Mouse (Mus musculus): ENCODE measurements around the gene Col8a2. TPM values are rescaled to one million over a fixed set of nuclear protein-coding genes. Genes with fewer than 3 reads are reported as not detected.
A peak's percentile ranks its signal among the peaks of the same experiment; 100 is the strongest.

Gene Col8a2
- polyA plus RNA-seq, 1 experiment from 2014 or later = 4.8 TPM

GRCm38 (mm10) chr4:126291196-126291595, 4.6 kb downstream of the Col8a2 start:
- no peak for ATAC-seq (ENCODE audit: insufficient number of reproducible peaks, insufficient read depth, low FRiP score, low read depth)
- 15% methylated on average over 13 of the region's 13 CpGs for WGBS
- no peak overlapping the region for H3K27ac ChIP-seq (replicated peaks in 1 of 2; ENCODE audit: control insufficient read depth in 1 of 2, insufficient read depth in 1 of 2, low read depth in 2 of 2, low read length in 2 of 2)
- H3K4me2 ChIP-seq (ENCODE audit: low read length) = no peak overlapping the region
- H3K9me3 ChIP-seq (ENCODE audit: control insufficient read depth, low read length) = no peaks in the 10 kb centered on the region
- H3K9ac ChIP-seq (ENCODE audit: low read length) = no peak overlapping the region
- peaks cover 56% of the 10 kb centered on the region for H3K27me3 ChIP-seq (ENCODE audit: control insufficient read depth, insufficient read depth, low read length)
- H3K4me3 ChIP-seq (ENCODE audit: control insufficient read depth in 1 of 2, insufficient read depth in 1 of 2, low read depth in 1 of 2, low read length in 2 of 2) = no peak overlapping the region
- H3K36me3 ChIP-seq (ENCODE audit: control insufficient read depth, insufficient read depth, low read length) = no peaks in the 10 kb centered on the region
- H3K4me1 ChIP-seq (ENCODE audit: control insufficient read depth in 2 of 2, insufficient read depth in 2 of 2, low read length in 2 of 2) = peaks cover 6 to 8% of the 10 kb centered on the region in 2 experiments

GRCm38 (mm10) chr4:126295152-126295551, 8.6 kb downstream of the Col8a2 start:
- peaks cover 11 to 13% of the 10 kb centered on the region in 2 experiments for H3K4me1 ChIP-seq (ENCODE audit: control insufficient read depth in 2 of 2, insufficient read depth in 2 of 2, low read length in 2 of 2)
- H3K4me3 ChIP-seq (ENCODE audit: control insufficient read depth in 1 of 2, insufficient read depth in 1 of 2, low read depth in 1 of 2, low read length in 2 of 2) = no peak overlapping the region
- 69% methylated on average over 6 of the region's 6 CpGs for WGBS
- H3K36me3 ChIP-seq (ENCODE audit: control insufficient read depth, insufficient read depth, low read length) = no peaks in the 10 kb centered on the region
- H3K27ac ChIP-seq (replicated peaks in 1 of 2; ENCODE audit: control insufficient read depth in 1 of 2, insufficient read depth in 1 of 2, low read depth in 2 of 2, low read length in 2 of 2) = no peak overlapping the region
- H3K9me3 ChIP-seq (ENCODE audit: control insufficient read depth, low read length) = no peaks in the 10 kb centered on the region
- no peak overlapping the region for H3K9ac ChIP-seq (ENCODE audit: low read length)
- no peak overlapping the region for H3K4me2 ChIP-seq (ENCODE audit: low read length)
- no peak for ATAC-seq (ENCODE audit: insufficient number of reproducible peaks, insufficient read depth, low FRiP score, low read depth)
- peaks cover 42% of the 10 kb centered on the region for H3K27me3 ChIP-seq (ENCODE audit: control insufficient read depth, insufficient read depth, low read length)

GRCm38 (mm10) chr4:126295937-126296336, 9.3 kb downstream of the Col8a2 start:
- Histone ChIP-seq H3K4me3 (ENCODE audit: control insufficient read depth in 1 of 2, insufficient read depth in 1 of 2, low read depth in 1 of 2, low read length in 2 of 2) (no peak overlapping the region), H3K9ac (ENCODE audit: low read length) (no peak overlapping the region), H3K36me3 (ENCODE audit: control insufficient read depth, insufficient read depth, low read length) (no peaks in the 10 kb centered on the region), H3K9me3 (ENCODE audit: control insufficient read depth, low read length) (no peaks in the 10 kb centered on the region), H3K4me1 (ENCODE audit: control insufficient read depth in 2 of 2, insufficient read depth in 2 of 2, low read length in 2 of 2) (peaks cover 12 to 16% of the 10 kb centered on the region in 2 experiments), H3K27me3 (ENCODE audit: control insufficient read depth, insufficient read depth, low read length) (peaks cover 42% of the 10 kb centered on the region), H3K4me2 (ENCODE audit: low read length) (no peak overlapping the region), H3K27ac (replicated peaks in 1 of 2; ENCODE audit: control insufficient read depth in 1 of 2, insufficient read depth in 1 of 2, low read depth in 2 of 2, low read length in 2 of 2) (no peak overlapping the region)
- 41% methylated on average over 4 of the region's 4 CpGs for WGBS
- ATAC-seq (ENCODE audit: insufficient number of reproducible peaks, insufficient read depth, low FRiP score, low read depth) = no peak

GRCm38 (mm10) chr4:126296617-126297101, 10.1 kb downstream of the Col8a2 start:
- Histone ChIP-seq H3K27me3 (ENCODE audit: control insufficient read depth, insufficient read depth, low read length) (peaks cover 49% of the 10 kb centered on the region), H3K4me2 (ENCODE audit: low read length) (peak overlapping the region; percentile 70), H3K9me3 (ENCODE audit: control insufficient read depth, low read length) (no peaks in the 10 kb centered on the region), H3K4me3 (ENCODE audit: control insufficient read depth in 1 of 2, insufficient read depth in 1 of 2, low read depth in 1 of 2, low read length in 2 of 2) (peak overlapping the region; percentile 29 to 32), H3K4me1 (ENCODE audit: control insufficient read depth in 2 of 2, insufficient read depth in 2 of 2, low read length in 2 of 2) (peaks cover 13 to 23% of the 10 kb centered on the region in 2 experiments; a peak in 3 of 4 replicates), H3K36me3 (ENCODE audit: control insufficient read depth, insufficient read depth, low read length) (no peaks in the 10 kb centered on the region), H3K9ac (ENCODE audit: low read length) (peak overlapping the region; percentile 63), H3K27ac (replicated peaks in 1 of 2; ENCODE audit: control insufficient read depth in 1 of 2, insufficient read depth in 1 of 2, low read depth in 2 of 2, low read length in 2 of 2) (no peak overlapping the region)
- ATAC-seq (ENCODE audit: insufficient number of reproducible peaks, insufficient read depth, low FRiP score, low read depth) = peak; percentile 29; the same call in 1 of the 2 replicates
- WGBS = 1% methylated on average over 34 of the region's 34 CpGs

GRCm38 (mm10) chr4:126300916-126301583, 14.5 kb downstream of the Col8a2 start:
- H3K4me3 ChIP-seq (ENCODE audit: control insufficient read depth in 1 of 2, insufficient read depth in 1 of 2, low read depth in 1 of 2, low read length in 2 of 2) = peak overlapping the region; percentile 4 to 35; a peak in 3 of 4 replicates
- no peak overlapping the region for H3K27ac ChIP-seq (replicated peaks in 1 of 2; ENCODE audit: control insufficient read depth in 1 of 2, insufficient read depth in 1 of 2, low read depth in 2 of 2, low read length in 2 of 2)
- no peaks in the 10 kb centered on the region for H3K36me3 ChIP-seq (ENCODE audit: control insufficient read depth, insufficient read depth, low read length)
- peak overlapping the region; percentile 44; the same call in 1 of the 2 replicates for H3K9ac ChIP-seq (ENCODE audit: low read length)
- peak overlapping the region; percentile 66 for H3K4me2 ChIP-seq (ENCODE audit: low read length)
- H3K27me3 ChIP-seq (ENCODE audit: control insufficient read depth, insufficient read depth, low read length) = peaks cover 57% of the 10 kb centered on the region
- H3K4me1 ChIP-seq (ENCODE audit: control insufficient read depth in 2 of 2, insufficient read depth in 2 of 2, low read length in 2 of 2) = peaks cover 13 to 28% of the 10 kb centered on the region in 2 experiments; a peak in 3 of 4 replicates
- peaks cover 3% of the 10 kb centered on the region; the same call in 1 of the 2 replicates for H3K9me3 ChIP-seq (ENCODE audit: control insufficient read depth, low read length)
- ATAC-seq (ENCODE audit: insufficient number of reproducible peaks, insufficient read depth, low FRiP score, low read depth) = no peak
- WGBS = under 1% methylated on average over 44 of the region's 50 CpGs

GRCm38 (mm10) chr4:126301584-126302309, 15.2 kb downstream of the Col8a2 start:
- peak overlapping the region; percentile 66 for H3K4me2 ChIP-seq (ENCODE audit: low read length)
- WGBS = 6% methylated on average over 27 of the region's 27 CpGs
- peaks cover 5% of the 10 kb centered on the region; the same call in 1 of the 2 replicates for H3K9me3 ChIP-seq (ENCODE audit: control insufficient read depth, low read length)
- peaks cover 10 to 22% of the 10 kb centered on the region in 2 experiments; a peak in 3 of 4 replicates for H3K4me1 ChIP-seq (ENCODE audit: control insufficient read depth in 2 of 2, insufficient read depth in 2 of 2, low read length in 2 of 2)
- ATAC-seq (ENCODE audit: insufficient number of reproducible peaks, insufficient read depth, low FRiP score, low read depth) = no peak
- peak overlapping the region; percentile 44; the same call in 1 of the 2 replicates for H3K9ac ChIP-seq (ENCODE audit: low read length)
- no peaks in the 10 kb centered on the region for H3K36me3 ChIP-seq (ENCODE audit: control insufficient read depth, insufficient read depth, low read length)
- no peak overlapping the region for H3K27ac ChIP-seq (replicated peaks in 1 of 2; ENCODE audit: control insufficient read depth in 1 of 2, insufficient read depth in 1 of 2, low read depth in 2 of 2, low read length in 2 of 2)
- H3K27me3 ChIP-seq (ENCODE audit: control insufficient read depth, insufficient read depth, low read length) = peaks cover 57% of the 10 kb centered on the region
- peak overlapping the region; percentile 4 to 35; a peak in 3 of 4 replicates for H3K4me3 ChIP-seq (ENCODE audit: control insufficient read depth in 1 of 2, insufficient read depth in 1 of 2, low read depth in 1 of 2, low read length in 2 of 2)

GRCm38 (mm10) chr4:126303877-126304276, 17.3 kb downstream of the Col8a2 start:
- Histone ChIP-seq H3K4me3 (ENCODE audit: control insufficient read depth in 1 of 2, insufficient read depth in 1 of 2, low read depth in 1 of 2, low read length in 2 of 2) (no peak overlapping the region), H3K4me1 (ENCODE audit: control insufficient read depth in 2 of 2, insufficient read depth in 2 of 2, low read length in 2 of 2) (peaks cover 5 to 15% of the 10 kb centered on the region in 2 experiments; a peak in 3 of 4 replicates), H3K9ac (ENCODE audit: low read length) (no peak overlapping the region), H3K27me3 (ENCODE audit: control insufficient read depth, insufficient read depth, low read length) (peaks cover 43% of the 10 kb centered on the region), H3K36me3 (ENCODE audit: control insufficient read depth, insufficient read depth, low read length) (no peaks in the 10 kb centered on the region), H3K4me2 (ENCODE audit: low read length) (no peak overlapping the region), H3K9me3 (ENCODE audit: control insufficient read depth, low read length) (peaks cover 5% of the 10 kb centered on the region; the same call in 1 of the 2 replicates), H3K27ac (replicated peaks in 1 of 2; ENCODE audit: control insufficient read depth in 1 of 2, insufficient read depth in 1 of 2, low read depth in 2 of 2, low read length in 2 of 2) (no peak overlapping the region)
- ATAC-seq (ENCODE audit: insufficient number of reproducible peaks, insufficient read depth, low FRiP score, low read depth) = no peak
- 53% methylated on average over 4 of the region's 4 CpGs for WGBS
